Mouse (Mus musculus) CH12.LX (cell line): Measurements from ENCODE around the gene Rnf182.

Source experiments
- CHD1 ChIP-seq: IDR thresholded peaks from 2 replicates; pipeline ENCODE4 v1.6.1; 2012; ENCODE audit warnings: low read depth, low read length, improper control_type of control experiment, inconsistent platforms
- CTCF ChIP-seq, 2 experiments: IDR thresholded peaks in 1 of 2; conservative IDR thresholded peaks in 1 of 2; 2 replicates each; pipeline ENCODE4 v1.5.1; 2011 to 2012; ENCODE audit warnings: low read depth in 2 of 2, low read length in 2 of 2, improper control_type of control experiment in 1 of 2, inconsistent platforms in 1 of 2, mild to moderate bottlenecking in 1 of 2, moderate library complexity in 1 of 2
- EP300 ChIP-seq: IDR thresholded peaks from 2 replicates; pipeline ENCODE4 v1.6.1; 2011; ENCODE audit warnings: low read length, improper control_type of control experiment
- GABPA ChIP-seq: IDR thresholded peaks from 2 replicates; pipeline ENCODE4 v1.6.1; 2012; ENCODE audit warnings: low read depth, low read length, improper control_type of control experiment, inconsistent platforms; ENCODE audit not compliant: insufficient replicate concordance
- HCFC1 ChIP-seq: IDR thresholded peaks from 2 replicates; pipeline ENCODE4 v1.6.1; 2012; ENCODE audit warnings: low read depth, mild to moderate bottlenecking, inconsistent platforms, low read length, improper control_type of control experiment
- NELFE ChIP-seq: IDR thresholded peaks from 2 replicates; pipeline ENCODE4 v1.6.1; 2011; ENCODE audit warnings: low read depth, low read length, improper control_type of control experiment
- NRF1 ChIP-seq: IDR thresholded peaks from 2 replicates; pipeline ENCODE4 v1.6.1; 2014; ENCODE audit warnings: low read depth, mild to moderate bottlenecking, inconsistent platforms, low read length, improper control_type of control experiment, moderate library complexity
- POLR2A ChIP-seq: IDR thresholded peaks from 2 replicates; pipeline ENCODE4 v1.6.1; 2011; ENCODE audit warnings: low read depth, mild to moderate bottlenecking, improper control_type of control experiment, low read length
- TCF12 ChIP-seq: IDR thresholded peaks from 2 replicates; pipeline ENCODE4 v1.6.1; 2014; ENCODE audit warnings: low read depth, mild to moderate bottlenecking, inconsistent platforms, low read length, improper control_type of control experiment
- ZC3H11A ChIP-seq: IDR thresholded peaks from 2 replicates; pipeline ENCODE4 v1.6.1; 2012; ENCODE audit warnings: low read depth, mild to moderate bottlenecking, inconsistent platforms, low read length, improper control_type of control experiment
- ZMIZ1 ChIP-seq: IDR thresholded peaks from 2 replicates; pipeline ENCODE4 v1.6.1; 2012; ENCODE audit warnings: low read depth, mild to moderate bottlenecking, inconsistent platforms, low read length, improper control_type of control experiment

- TF ChIP-seq HCFC1: no peak
- TF ChIP-seq EP300: no peak
- no peak for TF ChIP-seq TCF12
- TF ChIP-seq CTCF (conservative IDR thresholded peaks at IDR 0.05 in 1 of 2, IDR thresholded peaks at IDR 0.05 in 1 of 2; ENCODE audit: low read depth in 2 of 2, low read length in 2 of 2): no peak
- no peak for TF ChIP-seq NELFE
- no peak for TF ChIP-seq ZC3H11A
- TF ChIP-seq ZMIZ1: no peak
- no peak for TF ChIP-seq CHD1
- TF ChIP-seq GABPA: no peak
- TF ChIP-seq NRF1: no peak
- no peak for TF ChIP-seq POLR2A
Measured at GRCm38 (mm10) chr13:43629785-43630184, 14.3 kb downstream of the Rnf182 start.
